8 mouse cellular contexts compared by ENCODE assay signal in the genomic region with DNA sequence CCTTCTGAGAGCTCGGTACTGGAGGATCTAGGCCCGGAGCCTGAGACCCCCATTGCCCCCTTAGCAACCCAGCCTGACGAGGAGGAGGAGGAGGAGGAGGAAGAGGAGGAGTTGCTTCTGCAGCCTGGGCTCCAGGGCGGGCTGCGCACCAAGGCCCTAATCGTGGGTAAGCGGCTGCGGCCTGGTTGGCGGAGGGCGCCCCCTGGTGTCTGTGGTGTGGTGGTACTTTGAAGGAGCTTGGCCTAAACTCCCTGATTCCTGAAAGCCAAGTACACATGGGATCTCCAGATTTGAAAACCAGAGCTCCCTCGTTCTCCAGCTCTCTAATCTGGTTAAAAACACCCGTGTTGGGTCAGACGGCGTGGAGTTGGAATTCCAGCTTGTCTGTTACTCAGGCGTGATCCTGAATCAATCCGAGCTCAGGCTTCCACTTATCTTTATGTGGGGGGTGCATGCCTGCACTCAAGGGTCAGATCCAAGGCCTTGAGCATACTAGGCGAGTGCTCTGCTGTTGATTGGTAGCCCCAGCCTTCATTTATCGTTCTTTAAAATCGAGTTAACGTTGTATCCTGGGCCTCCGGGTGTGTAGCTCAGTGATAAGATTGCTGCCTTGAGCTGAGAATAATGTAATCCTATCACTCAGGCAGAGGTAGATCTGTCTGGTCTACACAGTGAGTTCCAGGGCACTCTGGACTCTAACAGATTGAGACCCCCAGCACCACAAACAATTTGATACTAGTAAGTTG. TPM values are rescaled to one million over a fixed set of nuclear protein-coding genes. Genes with fewer than 3 reads are reported as not detected.
A peak's percentile ranks its signal among the peaks of the same experiment; 100 is the strongest.
DNase-seq lines count a peak whose midpoint lies in the region; ATAC-seq and TF ChIP-seq lines count a peak whose summit lies in the region.

No protein-coding gene starts in this region.

- H3K27ac ChIP-seq in forebrain, embryonic 11.5 days (ENCODE audit: low read depth, low read length): no peak overlapping the region
- peak overlapping the region; percentile 4; the same call in 1 of the 2 replicates for H3K27ac ChIP-seq in heart, embryonic 15.5 days
- no peak overlapping the region for H3K27ac ChIP-seq in liver, postnatal 0 days (ENCODE audit: low read depth)
- no peak overlapping the region for H3K27ac ChIP-seq in neural tube, embryonic 15.5 days (replicated peaks)
- H3K27ac ChIP-seq in testis, adult 2 months (ENCODE audit: control insufficient read depth, insufficient read depth, low read depth, low read length): no peak overlapping the region

- H3K4me1 ChIP-seq in forebrain, embryonic 11.5 days (replicated peaks; ENCODE audit: control insufficient read depth, insufficient read depth, low read length): peaks cover 8% of the 10 kb centered on the region
- peaks cover 42% of the 10 kb centered on the region for H3K4me1 ChIP-seq in heart, embryonic 15.5 days (replicated peaks)
- peaks cover 19% of the 10 kb centered on the region for H3K4me1 ChIP-seq in liver, postnatal 0 days (ENCODE audit: insufficient read depth)
- H3K4me1 ChIP-seq in neural tube, embryonic 15.5 days: peaks cover 53% of the 10 kb centered on the region
- H3K4me1 ChIP-seq in testis, adult 2 months (ENCODE audit: control insufficient read depth, insufficient read depth, low read length): peaks cover 7% of the 10 kb centered on the region

- WGBS in forebrain, embryonic 11.5 days: 33% methylated on average over 21 of the region's 21 CpGs
- 23% methylated on average over 21 of the region's 21 CpGs for WGBS in heart, embryonic 15.5 days
- 22% methylated on average over 21 of the region's 21 CpGs for WGBS in liver, postnatal 0 days (ENCODE audit: insufficient replicate concordance)
- WGBS in neural tube, embryonic 15.5 days: 33% methylated on average over 21 of the region's 21 CpGs

- no peak for TF ChIP-seq POLR2A in testis, adult 2 months (IDR thresholded peaks at IDR 0.05; ENCODE audit: control insufficient read depth, low read depth, low read length)

- DNase-seq in CD4-positive, CD25-positive, alpha-beta regulatory T cell, adult 2 months (ENCODE audit: low read depth, low spot score): peak; percentile 92
- DNase-seq in c-Kit-negative CD71-positive TER-119-positive erythroid progenitor cells, embryonic 14.5 days (ENCODE audit: low read depth, low spot score): peak; percentile 78
- peak; percentile 96 for DNase-seq in forebrain, embryonic 11.5 days (ENCODE audit: low spot score)
- peak; percentile 83 to 94 for DNase-seq in kidney, postnatal 36 days
- peak; percentile 95 for DNase-seq in liver, postnatal 0 days

- ATAC-seq in forebrain, embryonic 11.5 days (replicated peaks; ENCODE audit: low FRiP score): peak; percentile 65; the same call in 1 of the 2 replicates
- ATAC-seq in heart, embryonic 15.5 days (replicated peaks; ENCODE audit: insufficient number of reproducible peaks, insufficient read depth, low FRiP score, low read depth): peak; percentile 18; the same call in 1 of the 2 replicates
- ATAC-seq in liver, postnatal 0 days: peak; percentile 43
- no peak for ATAC-seq in neural tube, embryonic 15.5 days (ENCODE audit: low FRiP score)

- no peak overlapping the region for H3K9ac ChIP-seq in forebrain, embryonic 11.5 days (ENCODE audit: low read length)
- 0 out of 2 replicates have a peak overlapping the region, but pooled peaks have one; percentile 28 for H3K9ac ChIP-seq in heart, embryonic 15.5 days
- H3K9ac ChIP-seq in liver, postnatal 0 days (replicated peaks): no peak overlapping the region
- peak overlapping the region; percentile 20; the same call in 1 of the 2 replicates for H3K9ac ChIP-seq in neural tube, embryonic 15.5 days (replicated peaks)

- TF ChIP-seq CTCF in liver, postnatal 0 days (IDR thresholded peaks at IDR 0.05; ENCODE audit: low read depth): peak; percentile 98
- peak; percentile 91 for TF ChIP-seq CTCF in testis, adult 2 months (IDR thresholded peaks at IDR 0.05; ENCODE audit: control insufficient read depth, insufficient read depth, insufficient replicate concordance, low read depth, low read length)

- no peak overlapping the region for H3K4me2 ChIP-seq in forebrain, embryonic 11.5 days (ENCODE audit: low read depth, low read length, severe bottlenecking)
- H3K4me2 ChIP-seq in heart, embryonic 15.5 days: peak overlapping the region; percentile 43
- peak overlapping the region; percentile 2; the same call in 1 of the 2 replicates for H3K4me2 ChIP-seq in liver, postnatal 0 days (ENCODE audit: low read depth, low read length)
- H3K4me2 ChIP-seq in neural tube, embryonic 15.5 days: peak overlapping the region; percentile 33

- H3K27me3 ChIP-seq in forebrain, embryonic 11.5 days (ENCODE audit: control insufficient read depth, insufficient read depth, low read length): no peaks in the 10 kb centered on the region
- H3K27me3 ChIP-seq in heart, embryonic 15.5 days: no peaks in the 10 kb centered on the region
- no peaks in the 10 kb centered on the region for H3K27me3 ChIP-seq in liver, postnatal 0 days (ENCODE audit: insufficient read depth, low read length)
- no peaks in the 10 kb centered on the region for H3K27me3 ChIP-seq in neural tube, embryonic 15.5 days (replicated peaks)
- H3K27me3 ChIP-seq in testis, adult 2 months (ENCODE audit: control insufficient read depth, insufficient read depth, low read length): no peaks in the 10 kb centered on the region

- H3K36me3 ChIP-seq in forebrain, embryonic 11.5 days (ENCODE audit: control insufficient read depth, insufficient read depth, low read length): peaks cover 8% of the 10 kb centered on the region; the same call in 1 of the 2 replicates
- H3K36me3 ChIP-seq in heart, embryonic 15.5 days: peaks cover 23% of the 10 kb centered on the region
- peaks cover 16% of the 10 kb centered on the region for H3K36me3 ChIP-seq in liver, postnatal 0 days (replicated peaks; ENCODE audit: insufficient read depth, low read length)
- peaks cover 26% of the 10 kb centered on the region for H3K36me3 ChIP-seq in neural tube, embryonic 15.5 days
- no peaks in the 10 kb centered on the region for H3K36me3 ChIP-seq in testis, adult 2 months (ENCODE audit: control insufficient read depth, insufficient read depth, low read length)

- H3K4me3 ChIP-seq in forebrain, embryonic 11.5 days (ENCODE audit: low read depth, low read length): no peak overlapping the region
- H3K4me3 ChIP-seq in heart, embryonic 15.5 days: 0 out of 2 replicates have a peak overlapping the region, but pooled peaks have one; percentile 7
- no peak overlapping the region for H3K4me3 ChIP-seq in liver, postnatal 0 days (ENCODE audit: low read depth, low read length)
- no peak overlapping the region for H3K4me3 ChIP-seq in neural tube, embryonic 15.5 days (replicated peaks)
- H3K4me3 ChIP-seq in testis, adult 2 months (ENCODE audit: control insufficient read depth, low read depth, low read length): no peak overlapping the region

- peaks cover 2% of the 10 kb centered on the region; the same call in 1 of the 2 replicates for H3K9me3 ChIP-seq in forebrain, embryonic 11.5 days (ENCODE audit: control insufficient read depth, low read length)
- H3K9me3 ChIP-seq in heart, embryonic 15.5 days (replicated peaks): no peaks in the 10 kb centered on the region
- H3K9me3 ChIP-seq in liver, postnatal 0 days (ENCODE audit: low read length): no peaks in the 10 kb centered on the region
- H3K9me3 ChIP-seq in neural tube, embryonic 15.5 days (replicated peaks): no peaks in the 10 kb centered on the region

- TF ChIP-seq EP300 in liver, postnatal 0 days (IDR thresholded peaks at IDR 0.05; ENCODE audit: low read depth): no peak

RNA-seq across cellular contexts. Expression of a gene that starts 5.7 kb away (rescaled TPM):
- polyA plus RNA-seq in forebrain, embryonic 11.5 days (2014; fragmentation: Nextera tagmentation; extraction: Ambion mirVana): 50.3 and 52.9 TPM in 2 replicates
- 19.7 and 31.1 TPM in 2 replicates for polyA plus RNA-seq in heart, embryonic 15.5 days (2015; fragmentation: Nextera tagmentation; extraction: Ambion mirVana)
- polyA plus RNA-seq in liver, postnatal 0 days (2015; fragmentation: Nextera tagmentation; extraction: Ambion mirVana): 14.3 and 15.6 TPM in 2 replicates
- 26.8 and 30.5 TPM in 2 replicates for polyA plus RNA-seq in neural tube, embryonic 15.5 days (2015; fragmentation: Nextera tagmentation; extraction: Ambion mirVana)
- 81.3 and 89.0 TPM in 2 replicates for polyA plus RNA-seq in testis, adult 2 months (2012; rRNA removed)

RNA-seq across cellular contexts. Expression of a gene that starts 8.6 kb away (rescaled TPM):
- 25.1 and 28.1 TPM in 2 replicates for polyA plus RNA-seq in forebrain, embryonic 11.5 days (2014; fragmentation: Nextera tagmentation; extraction: Ambion mirVana)
- 17.9 and 21.4 TPM in 2 replicates for polyA plus RNA-seq in heart, embryonic 15.5 days (2015; fragmentation: Nextera tagmentation; extraction: Ambion mirVana)
- polyA plus RNA-seq in liver, postnatal 0 days (2015; fragmentation: Nextera tagmentation; extraction: Ambion mirVana): 14.1 and 15.3 TPM in 2 replicates
- 19.3 and 25.1 TPM in 2 replicates for polyA plus RNA-seq in neural tube, embryonic 15.5 days (2015; fragmentation: Nextera tagmentation; extraction: Ambion mirVana)
- polyA plus RNA-seq in testis, adult 2 months (2012; rRNA removed): 34.1 and 36.8 TPM in 2 replicates

RNA-seq across cellular contexts. Expression of a gene that starts 12.8 kb away (rescaled TPM):
- 65.7 and 68.8 TPM in 2 replicates for polyA plus RNA-seq in forebrain, embryonic 11.5 days (2014; fragmentation: Nextera tagmentation; extraction: Ambion mirVana)
- polyA plus RNA-seq in heart, embryonic 15.5 days (2015; fragmentation: Nextera tagmentation; extraction: Ambion mirVana): 38.7 and 46.2 TPM in 2 replicates
- polyA plus RNA-seq in liver, postnatal 0 days (2015; fragmentation: Nextera tagmentation; extraction: Ambion mirVana): 15.5 and 15.8 TPM in 2 replicates
- polyA plus RNA-seq in neural tube, embryonic 15.5 days (2015; fragmentation: Nextera tagmentation; extraction: Ambion mirVana): 17.6 and 26.7 TPM in 2 replicates
- polyA plus RNA-seq in testis, adult 2 months (2012; rRNA removed): 179 and 201 TPM in 2 replicates

RNA-seq across cellular contexts. Expression of a gene that starts 23.3 kb away (rescaled TPM):
- polyA plus RNA-seq in forebrain, embryonic 11.5 days (2014; fragmentation: Nextera tagmentation; extraction: Ambion mirVana): 26.9 and 29.9 TPM in 2 replicates
- 23.9 and 27.6 TPM in 2 replicates for polyA plus RNA-seq in heart, embryonic 15.5 days (2015; fragmentation: Nextera tagmentation; extraction: Ambion mirVana)
- polyA plus RNA-seq in liver, postnatal 0 days (2015; fragmentation: Nextera tagmentation; extraction: Ambion mirVana): 15.6 and 16.9 TPM in 2 replicates
- polyA plus RNA-seq in neural tube, embryonic 15.5 days (2015; fragmentation: Nextera tagmentation; extraction: Ambion mirVana): 59.2 and 75.2 TPM in 2 replicates
- polyA plus RNA-seq in testis, adult 2 months (2012; rRNA removed): 144 and 172 TPM in 2 replicates

RNA-seq across cellular contexts. Expression of a gene that starts 32.6 kb away (rescaled TPM):
- polyA plus RNA-seq in forebrain, embryonic 11.5 days (2014; fragmentation: Nextera tagmentation; extraction: Ambion mirVana): 27.2 and 29.2 TPM in 2 replicates
- 12.6 and 17.0 TPM in 2 replicates for polyA plus RNA-seq in heart, embryonic 15.5 days (2015; fragmentation: Nextera tagmentation; extraction: Ambion mirVana)
- 2.5 and 3.3 TPM in 2 replicates for polyA plus RNA-seq in liver, postnatal 0 days (2015; fragmentation: Nextera tagmentation; extraction: Ambion mirVana)
- polyA plus RNA-seq in neural tube, embryonic 15.5 days (2015; fragmentation: Nextera tagmentation; extraction: Ambion mirVana): 7.9 and 9.7 TPM in 2 replicates
- 73.7 and 81.1 TPM in 2 replicates for polyA plus RNA-seq in testis, adult 2 months (2012; rRNA removed)

Comparison
In these comparisons a context has a peak if more than half of its experiments do, and no peak if none do; other contexts are left out.
1. H3K9ac ChIP-seq: peak in heart, embryonic 15.5 days (single experiment) and neural tube, embryonic 15.5 days (single experiment); none in forebrain, embryonic 11.5 days (single experiment) and liver, postnatal 0 days (single experiment).
2. Peak in every context shown above with its lines, with median percentiles within 50 percentile points of each other: DNase-seq.